Mouse (Mus musculus): ENCODE results near the gene Kcnab2. TPM values are rescaled to one million over a fixed set of nuclear protein-coding genes. Genes with fewer than 3 reads are reported as not detected.
A peak's percentile ranks its signal among the peaks of the same experiment; 100 is the strongest.

Gene Kcnab2
- polyA plus RNA-seq, 1 experiment from 2014 or later: 37.1 TPM

- 1% methylated on average over 19 of the region's 21 CpGs for WGBS
- Histone ChIP-seq H3K4me3 (replicated peaks) (peak overlapping the region; percentile 86), H3K9me3 (replicated peaks) (no peaks in the 10 kb centered on the region), H3K9ac (replicated peaks) (peak overlapping the region; percentile 57), H3K36me3 (no peaks in the 10 kb centered on the region), H3K4me1 (peaks cover 33% of the 10 kb centered on the region), H3K4me2 (peak overlapping the region; percentile 85), H3K27ac (replicated peaks) (peak overlapping the region; percentile 75), H3K27me3 (replicated peaks) (no peaks in the 10 kb centered on the region)
- ATAC-seq (ENCODE audit: low FRiP score): no peak; the same call in 1 of the 2 replicates
These were observed 585 bp downstream of the Kcnab2 start for GRCm38 (mm10) chr4:152477106-152477465.

- H3K36me3 ChIP-seq: no peaks in the 10 kb centered on the region
- ATAC-seq (ENCODE audit: low FRiP score): no peak
- no peaks in the 10 kb centered on the region for H3K27me3 ChIP-seq (replicated peaks)
- peak within 1 kb of the TSS; percentile 85 for H3K4me2 ChIP-seq
- peak within 1 kb of the TSS; percentile 94 for H3K27ac ChIP-seq (replicated peaks)
- H3K4me1 ChIP-seq: peaks cover 33% of the 10 kb centered on the region
- peak within 1 kb of the TSS; percentile 88 for H3K9ac ChIP-seq (replicated peaks)
- 2% methylated on average over 18 of the region's 18 CpGs for WGBS
- peak within 1 kb of the TSS; percentile 86 for H3K4me3 ChIP-seq (replicated peaks)
- H3K9me3 ChIP-seq (replicated peaks): 0 out of 2 replicates have a peak, but pooled peaks cover 3% of the 10 kb centered on the region
These were observed 1.1 kb downstream of the Kcnab2 start, which contains the start of gene Nphp4 for GRCm38 (mm10) chr4:152476427-152477023. Nphp4 (plus strand) TSS chr4:152476706.

GRCm38 (mm10) chr4:152475941-152476340 is 1.7 kb downstream of the Kcnab2 start:
- Histone ChIP-seq H3K27me3 (replicated peaks) (no peaks in the 10 kb centered on the region), H3K36me3 (no peaks in the 10 kb centered on the region), H3K4me1 (peaks cover 33% of the 10 kb centered on the region), H3K27ac (replicated peaks) (no peak overlapping the region), H3K9ac (replicated peaks) (peak overlapping the region; percentile 57), H3K9me3 (replicated peaks) (0 out of 2 replicates have a peak, but pooled peaks cover 3% of the 10 kb centered on the region), H3K4me3 (replicated peaks) (peak overlapping the region; percentile 86), H3K4me2 (peak overlapping the region; percentile 85)
- ATAC-seq (ENCODE audit: low FRiP score): no peak
- 86% methylated on average over 7 of the region's 7 CpGs for WGBS

- H3K9me3 ChIP-seq (replicated peaks): 0 out of 2 replicates have a peak, but pooled peaks cover 3% of the 10 kb centered on the region
- no peak for ATAC-seq (ENCODE audit: low FRiP score)
- H3K4me1 ChIP-seq: peaks cover 12% of the 10 kb centered on the region; the same call in 1 of the 2 replicates
- H3K36me3 ChIP-seq: no peaks in the 10 kb centered on the region
- H3K27ac ChIP-seq (replicated peaks): no peak overlapping the region
- H3K4me3 ChIP-seq (replicated peaks): no peak overlapping the region
- H3K27me3 ChIP-seq (replicated peaks): no peaks in the 10 kb centered on the region
- H3K4me2 ChIP-seq: no peak overlapping the region
- H3K9ac ChIP-seq (replicated peaks): no peak overlapping the region
- WGBS: 77% methylated on average over 6 of the region's 6 CpGs
These were observed 9.7 kb downstream of the Kcnab2 start for GRCm38 (mm10) chr4:152467951-152468350.

GRCm38 (mm10) chr4:152466601-152467000 is 11.1 kb downstream of the Kcnab2 start:
- H3K4me1 ChIP-seq: peaks cover 17% of the 10 kb centered on the region
- 0 out of 2 replicates have a peak, but pooled peaks cover 2% of the 10 kb centered on the region for H3K9me3 ChIP-seq (replicated peaks)
- WGBS: 71% methylated on average over 13 of the region's 13 CpGs
- no peak overlapping the region for H3K4me2 ChIP-seq
- no peaks in the 10 kb centered on the region for H3K27me3 ChIP-seq (replicated peaks)
- no peak overlapping the region for H3K9ac ChIP-seq (replicated peaks)
- H3K4me3 ChIP-seq (replicated peaks): no peak overlapping the region
- no peak overlapping the region for H3K27ac ChIP-seq (replicated peaks)
- H3K36me3 ChIP-seq: no peaks in the 10 kb centered on the region
- no peak for ATAC-seq (ENCODE audit: low FRiP score)

- Histone ChIP-seq H3K4me3 (replicated peaks) (no peak overlapping the region), H3K4me2 (no peak overlapping the region), H3K9me3 (replicated peaks) (no peaks in the 10 kb centered on the region), H3K9ac (replicated peaks) (no peak overlapping the region), H3K27ac (replicated peaks) (no peak overlapping the region), H3K4me1 (peaks cover 17% of the 10 kb centered on the region), H3K27me3 (replicated peaks) (no peaks in the 10 kb centered on the region), H3K36me3 (no peaks in the 10 kb centered on the region)
- 20% methylated on average over 8 of the region's 8 CpGs for WGBS
- ATAC-seq (ENCODE audit: low FRiP score): no peak
These were observed 12.6 kb downstream of the Kcnab2 start for GRCm38 (mm10) chr4:152465116-152465515.

- H3K4me2 ChIP-seq: no peak overlapping the region
- H3K27me3 ChIP-seq (replicated peaks): no peaks in the 10 kb centered on the region
- no peak for ATAC-seq (ENCODE audit: low FRiP score)
- H3K4me3 ChIP-seq (replicated peaks): no peak overlapping the region
- H3K9ac ChIP-seq (replicated peaks): no peak overlapping the region
- no peak overlapping the region for H3K27ac ChIP-seq (replicated peaks)
- 89% methylated on average over 9 of the region's 9 CpGs for WGBS
- H3K9me3 ChIP-seq (replicated peaks): no peaks in the 10 kb centered on the region
- H3K36me3 ChIP-seq: no peaks in the 10 kb centered on the region
- peaks cover 17% of the 10 kb centered on the region for H3K4me1 ChIP-seq
These were observed 14.5 kb downstream of the Kcnab2 start for GRCm38 (mm10) chr4:152463147-152463546.

GRCm38 (mm10) chr4:152462516-152462915 is 15.2 kb downstream of the Kcnab2 start:
- Histone ChIP-seq H3K9ac (replicated peaks) (no peak overlapping the region), H3K4me2 (no peak overlapping the region), H3K9me3 (replicated peaks) (no peaks in the 10 kb centered on the region), H3K36me3 (no peaks in the 10 kb centered on the region), H3K4me1 (peaks cover 17% of the 10 kb centered on the region), H3K4me3 (replicated peaks) (no peak overlapping the region), H3K27ac (replicated peaks) (no peak overlapping the region), H3K27me3 (replicated peaks) (no peaks in the 10 kb centered on the region)
- ATAC-seq (ENCODE audit: low FRiP score): no peak
- WGBS: 86% methylated on average over 12 of the region's 12 CpGs

GRCm38 (mm10) chr4:152457673-152458072 is 20.0 kb downstream of the Kcnab2 start:
- no peak for ATAC-seq (ENCODE audit: low FRiP score)
- H3K4me1 ChIP-seq: peaks cover 22% of the 10 kb centered on the region
- H3K4me3 ChIP-seq (replicated peaks): no peak overlapping the region
- H3K4me2 ChIP-seq: no peak overlapping the region
- H3K36me3 ChIP-seq: no peaks in the 10 kb centered on the region
- H3K9ac ChIP-seq (replicated peaks): no peak overlapping the region
- no peak overlapping the region for H3K27ac ChIP-seq (replicated peaks)
- 88% methylated on average over 4 of the region's 4 CpGs for WGBS
- H3K27me3 ChIP-seq (replicated peaks): no peaks in the 10 kb centered on the region
- H3K9me3 ChIP-seq (replicated peaks): no peaks in the 10 kb centered on the region

- H3K9me3 ChIP-seq (replicated peaks): no peaks in the 10 kb centered on the region
- H3K9ac ChIP-seq (replicated peaks): 0 out of 2 replicates have a peak overlapping the region, but pooled peaks have one; percentile 6
- H3K27me3 ChIP-seq (replicated peaks): no peaks in the 10 kb centered on the region
- no peak overlapping the region for H3K4me3 ChIP-seq (replicated peaks)
- H3K4me1 ChIP-seq: peaks cover 17% of the 10 kb centered on the region
- no peak overlapping the region for H3K4me2 ChIP-seq
- no peak for ATAC-seq (ENCODE audit: low FRiP score)
- no peaks in the 10 kb centered on the region for H3K36me3 ChIP-seq
- 50% methylated on average over 18 of the region's 18 CpGs for WGBS
- peak overlapping the region; percentile 43 for H3K27ac ChIP-seq (replicated peaks)
These were observed 21.1 kb downstream of the Kcnab2 start for GRCm38 (mm10) chr4:152456609-152457008.

GRCm38 (mm10) chr4:152454153-152454552 is 23.5 kb downstream of the Kcnab2 start:
- Histone ChIP-seq H3K27ac (replicated peaks) (no peak overlapping the region), H3K4me2 (no peak overlapping the region), H3K4me3 (replicated peaks) (no peak overlapping the region), H3K36me3 (no peaks in the 10 kb centered on the region), H3K9me3 (replicated peaks) (no peaks in the 10 kb centered on the region), H3K27me3 (replicated peaks) (no peaks in the 10 kb centered on the region), H3K4me1 (peaks cover 17% of the 10 kb centered on the region), H3K9ac (replicated peaks) (no peak overlapping the region)
- no peak for ATAC-seq (ENCODE audit: low FRiP score)
- WGBS: 67% methylated on average over 12 of the region's 12 CpGs

- ATAC-seq (ENCODE audit: low FRiP score): no peak
- Histone ChIP-seq H3K4me2 (no peak overlapping the region), H3K36me3 (no peaks in the 10 kb centered on the region), H3K4me3 (replicated peaks) (no peak overlapping the region), H3K4me1 (peaks cover 17% of the 10 kb centered on the region), H3K27ac (replicated peaks) (no peak overlapping the region), H3K9me3 (replicated peaks) (no peaks in the 10 kb centered on the region), H3K27me3 (replicated peaks) (no peaks in the 10 kb centered on the region), H3K9ac (replicated peaks) (no peak overlapping the region)
- 11% methylated on average over 10 of the region's 10 CpGs for WGBS
These were observed 24.6 kb downstream of the Kcnab2 start for GRCm38 (mm10) chr4:152453079-152453478.
